Mouse (Mus musculus) spleen, postnatal 36 days (tissue): Measurements from ENCODE around the gene Commd4.

ENCODE experiments used
- DNase-seq, 2 experiments: peaks; one replicate each; pipeline ENCODE4 v3.0.0; 2022; ENCODE audit warnings: low spot score in 2 of 2, mixed read lengths in 1 of 2

The Commd4 gene

GRCm38 (mm10) chr9:57141417-57142353 lies 16.4 kb downstream of the Commd4 start:
- DNase-seq: no peak

GRCm38 (mm10) chr9:57139571-57139970 lies 18.6 kb downstream of the Commd4 start:
- DNase-seq: no peak

DNA sequence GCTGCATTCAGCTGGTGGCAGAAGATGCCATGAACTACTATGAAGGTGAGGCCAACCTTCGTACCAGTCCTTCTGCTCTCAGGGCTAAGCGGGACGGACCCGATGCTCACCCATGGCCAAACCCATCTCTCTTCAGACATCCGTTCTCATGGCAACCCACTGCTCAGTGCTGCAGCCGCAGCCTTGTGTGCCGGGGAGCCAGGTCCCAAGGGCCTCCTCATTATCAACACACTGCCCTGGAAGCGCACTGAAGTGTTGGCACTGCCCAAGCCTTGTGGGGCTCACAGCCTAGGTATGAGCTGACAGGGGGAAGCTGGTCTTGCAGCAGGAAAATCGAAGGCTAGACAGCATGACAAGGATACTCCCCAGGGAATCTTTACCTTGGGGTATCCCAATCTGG lies 19.0 kb downstream of the Commd4 start:
- DNase-seq: no peak

GRCm38 (mm10) chr9:57138507-57138906 lies 19.6 kb downstream of the Commd4 start:
- no peak for DNase-seq

DNA sequence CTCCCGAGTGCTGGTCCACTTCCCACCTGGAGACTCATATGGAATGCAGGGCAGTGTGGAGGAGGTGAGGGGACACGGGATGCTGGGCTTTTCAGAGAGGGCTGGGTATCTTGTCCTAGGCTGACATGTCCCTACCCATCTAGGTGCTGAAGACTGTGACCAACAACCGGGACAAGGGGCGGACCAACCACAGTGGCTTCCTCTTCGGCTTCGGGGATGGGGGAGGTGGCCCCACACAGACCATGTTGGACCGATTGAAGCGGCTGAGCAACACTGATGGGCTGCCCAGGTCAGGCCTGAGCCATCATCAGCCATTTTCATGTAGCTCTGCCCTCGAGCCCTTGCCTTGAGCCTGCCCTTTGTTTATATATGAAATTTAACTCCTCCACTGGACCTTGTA lies 20.4 kb downstream of the Commd4 start:
- no peak for DNase-seq

- no peak for DNase-seq
These were observed 20.9 kb downstream of the Commd4 start for GRCm38 (mm10) chr9:57137246-57137645.

- DNase-seq: peak; percentile 93
These were observed 27.3 kb downstream of the Commd4 start, which contains the start of gene Man2c1 for GRCm38 (mm10) chr9:57130577-57131433. Gene Man2c1 (plus strand): TSS chr9:57130690.

- no peak for DNase-seq
These were observed 28.5 kb downstream of the Commd4 start for GRCm38 (mm10) chr9:57129641-57130040.

GRCm38 (mm10) chr9:57117261-57117755 lies 40.8 kb downstream of the Commd4 start:
- no peak for DNase-seq
